Mouse (Mus musculus): ENCODE results near the gene Ankrd12.

DNA sequence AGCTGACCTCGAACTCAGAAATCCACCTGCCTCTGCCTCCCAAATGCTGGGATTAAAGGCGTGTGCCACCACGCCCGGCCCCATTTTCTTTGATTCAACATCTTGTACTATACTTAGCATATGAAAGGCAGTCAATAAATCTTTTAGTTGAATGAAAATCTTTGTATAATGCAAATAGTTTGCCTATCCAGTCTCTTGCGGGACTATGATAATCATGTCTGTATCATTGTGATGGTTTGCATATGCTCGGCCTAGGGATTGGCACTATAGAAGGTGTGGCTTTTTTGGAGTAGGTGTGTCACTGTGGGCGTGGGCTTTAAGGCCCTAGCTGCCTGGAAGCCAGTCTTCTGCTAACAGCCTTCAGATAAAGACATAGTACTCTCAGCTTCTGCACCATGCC lies 27.2 kb upstream of the Ankrd12 start:
- TF ChIP-seq GATA1 (IDR thresholded peaks at IDR 0.05; ENCODE audit: low read length) (no peak), TAL1 (IDR thresholded peaks at IDR 0.05; ENCODE audit: low read length) (no peak)

Data from erythroblast, embryonic 14.5 days (primary cell).